Mouse (Mus musculus) urinary bladder, adult 18-20 months (tissue): ENCODE measurements around the gene Olfr159.
A peak's percentile ranks its signal among the peaks of the same experiment; 100 is the strongest.
"Not testable (repeated sequence)": the region's sequence is repeated elsewhere in the genome, so short reads cannot be mapped to it uniquely, and the experiment has no call there.

ENCODE experiments used
- DNase-seq, 2 experiments: peaks; one replicate each; pipeline ENCODE4 v3.0.0; 2022; ENCODE audit warnings: low spot score in 2 of 2, mixed read lengths in 2 of 2

Gene Olfr159

GRCm38 (mm10) chr4:43770909-43771308 lies at the start of gene Olfr159:
TSS of gene Olfr159 (minus strand) at chr4:43771009.
- no peak for DNase-seq

GRCm38 (mm10) chr4:43798936-43799335 lies 28.1 kb upstream of the Olfr159 start:
- no peak for DNase-seq

GRCm38 (mm10) chr4:43795844-43796243 lies 25.0 kb upstream of the Olfr159 start:
- DNase-seq = not testable (repeated sequence)

GRCm38 (mm10) chr4:43795296-43795695 lies 24.5 kb upstream of the Olfr159 start:
- DNase-seq = no peak

GRCm38 (mm10) chr4:43772304-43772703 lies 1.5 kb upstream of the Olfr159 start:
- no peak for DNase-seq

DNA sequence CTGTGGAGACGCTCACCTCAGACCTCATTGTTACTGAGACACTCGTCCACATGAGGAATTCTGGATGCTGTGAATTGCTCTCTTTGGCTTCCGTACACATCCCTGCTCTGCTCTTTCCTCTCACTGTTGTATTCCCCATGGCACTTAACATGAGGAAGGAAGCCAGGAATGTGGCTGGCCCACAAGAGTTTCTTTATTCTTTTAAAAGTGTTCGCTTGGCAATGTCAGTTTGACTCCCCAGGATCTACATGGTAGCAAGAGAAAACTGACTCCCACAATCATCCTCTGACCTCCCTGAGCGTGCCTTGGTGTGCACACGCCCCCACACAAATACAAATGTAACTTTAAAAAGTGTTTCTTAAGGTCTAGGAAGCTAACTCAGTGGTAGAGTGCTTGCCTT lies 817 bp upstream of the Olfr159 start:
- no peak for DNase-seq

DNA sequence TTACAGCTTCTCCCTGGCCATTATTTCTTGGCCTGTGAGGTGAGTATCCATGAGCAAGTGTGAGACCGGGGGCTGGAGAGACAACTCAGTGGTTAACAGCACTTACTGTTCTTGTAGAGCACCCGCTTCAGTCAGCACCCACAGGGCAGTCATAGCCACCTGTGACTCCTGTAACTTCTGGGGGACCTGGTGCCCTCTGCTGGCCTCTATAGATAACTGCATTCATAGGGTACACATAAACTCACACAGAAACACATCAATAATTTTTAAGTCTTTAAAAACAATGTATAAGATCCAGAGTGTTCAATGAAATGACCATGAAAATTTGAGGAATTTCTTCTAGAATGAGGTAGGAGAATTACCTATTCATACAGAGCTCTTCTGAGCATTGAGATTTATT lies 1.4 kb downstream of the Olfr159 start:
- no peak for DNase-seq

DNA sequence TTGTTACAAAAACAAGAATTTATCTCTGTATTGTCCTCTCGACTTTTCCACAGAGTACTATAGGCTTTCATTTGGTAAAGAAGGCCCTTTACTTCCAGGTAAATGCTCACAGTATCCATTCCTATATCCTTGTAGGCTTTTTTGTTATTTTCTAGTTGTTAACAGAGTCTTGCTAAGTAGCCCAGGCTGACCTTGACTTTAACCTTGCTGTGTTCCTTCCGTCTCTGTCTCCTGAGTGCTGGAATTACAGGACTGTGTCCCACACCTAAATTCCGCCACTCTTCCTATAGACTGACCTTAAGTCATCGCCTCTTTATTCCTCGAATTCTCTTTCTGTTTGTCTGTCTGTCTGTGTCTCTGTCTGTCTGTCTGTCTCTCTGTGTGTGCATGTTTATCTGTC lies 2.5 kb downstream of the Olfr159 start:
- DNase-seq = no peak

DNA sequence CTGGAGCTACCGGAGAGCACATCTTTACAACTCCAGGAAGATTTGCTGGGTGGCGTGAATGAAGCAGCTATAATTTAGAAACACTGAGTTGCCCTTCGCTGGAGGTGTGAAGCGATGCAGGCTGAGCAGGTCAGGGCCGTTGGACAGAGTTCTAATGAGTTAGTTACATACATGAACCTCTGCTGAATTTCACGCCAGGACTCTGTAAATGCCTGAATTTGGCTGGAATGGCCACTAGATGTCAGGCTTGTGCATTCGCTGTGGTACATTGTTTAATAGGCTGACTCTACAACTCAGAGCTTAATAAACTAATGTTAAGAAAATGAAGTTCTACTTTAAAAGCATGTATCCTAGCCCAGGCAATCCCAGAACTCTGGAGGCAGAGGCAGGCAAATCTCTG lies 7.4 kb downstream of the Olfr159 start:
- peak; percentile 30 to 33 for DNase-seq

DNA sequence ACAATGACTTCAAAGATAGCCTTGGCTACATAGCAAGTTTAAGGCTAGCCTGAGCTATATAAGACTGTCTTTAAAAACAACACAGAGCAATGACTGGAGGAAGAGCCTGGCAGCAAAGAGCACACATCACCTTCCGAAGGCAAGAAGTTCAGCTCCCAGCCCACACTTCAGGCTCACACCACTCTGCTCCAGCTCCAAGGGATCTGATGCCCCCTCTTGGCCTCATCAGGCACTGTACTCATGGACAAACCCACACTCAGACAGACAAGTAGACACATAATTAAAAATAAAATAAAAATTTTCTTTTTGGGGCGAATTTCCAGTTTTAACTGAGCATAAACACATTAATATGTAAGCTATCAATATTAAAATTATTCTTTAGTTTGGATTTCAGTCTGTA lies 9.5 kb downstream of the Olfr159 start:
- no peak for DNase-seq

GRCm38 (mm10) chr4:43760460-43760859 lies 10.3 kb downstream of the Olfr159 start:
- no peak for DNase-seq

DNA sequence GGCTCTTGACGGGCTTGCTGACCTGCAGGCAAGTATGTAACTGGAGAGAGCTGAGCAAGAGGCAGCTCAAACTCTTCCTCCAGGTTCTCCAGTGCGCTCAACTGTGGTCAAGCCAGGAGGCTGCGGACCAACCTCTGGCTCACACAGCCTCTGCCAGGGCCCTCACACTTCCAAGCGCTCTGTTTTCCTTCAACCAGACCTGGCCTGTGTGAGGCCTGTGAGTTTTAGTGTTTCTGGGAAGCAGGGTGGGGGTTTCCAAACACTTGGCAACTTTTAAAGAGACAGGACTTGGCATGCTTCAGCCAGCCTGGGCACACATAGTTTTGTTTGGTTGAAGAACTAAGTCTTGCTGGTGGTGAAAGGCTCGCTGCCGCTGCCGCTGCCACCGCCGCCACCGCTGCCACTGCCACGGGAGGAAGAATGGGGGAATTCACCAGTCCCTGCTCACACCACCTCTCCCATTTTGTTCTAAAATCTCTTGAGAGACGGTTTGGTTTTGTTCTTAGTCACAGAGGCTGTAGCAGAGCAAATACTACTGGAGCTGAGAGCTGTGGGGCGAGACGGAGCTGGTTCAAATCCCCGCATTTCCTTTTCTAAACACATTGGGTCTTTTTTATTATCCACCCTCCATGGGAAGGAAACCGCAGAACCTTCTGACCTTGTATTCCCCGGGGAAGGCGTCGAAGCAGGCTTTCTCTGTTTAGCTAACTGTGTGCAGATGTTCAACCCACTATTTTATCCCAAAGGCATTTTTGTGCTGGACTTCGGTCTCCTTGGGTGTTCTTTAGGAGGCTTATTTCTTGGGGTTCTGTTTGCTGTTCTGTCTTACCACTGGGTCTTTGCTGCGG lies 11.0 kb downstream of the Olfr159 start:
- DNase-seq = peak in 1 of 2 experiments; percentile 19

GRCm38 (mm10) chr4:43757213-43757612 lies 13.6 kb downstream of the Olfr159 start:
- DNase-seq = no peak

DNA sequence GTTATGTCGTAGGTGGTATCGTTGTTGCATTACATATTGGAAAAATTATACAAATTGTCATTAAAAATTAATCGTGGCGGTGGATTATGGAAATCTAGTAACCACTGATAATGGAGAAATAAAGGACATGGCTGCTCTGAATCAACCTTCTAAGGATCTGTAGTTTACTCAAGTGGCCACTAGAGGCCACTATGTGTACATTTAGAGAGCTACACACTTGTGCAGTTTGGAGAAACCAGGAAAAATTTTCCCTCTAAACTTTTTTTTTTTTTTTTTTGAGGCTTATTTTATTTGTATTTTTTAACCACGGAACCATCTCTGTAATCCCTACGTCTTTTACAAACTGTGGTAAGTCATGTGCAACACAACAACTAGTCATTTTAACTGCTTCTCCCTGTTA lies 25.6 kb downstream of the Olfr159 start:
- no peak for DNase-seq

DNA sequence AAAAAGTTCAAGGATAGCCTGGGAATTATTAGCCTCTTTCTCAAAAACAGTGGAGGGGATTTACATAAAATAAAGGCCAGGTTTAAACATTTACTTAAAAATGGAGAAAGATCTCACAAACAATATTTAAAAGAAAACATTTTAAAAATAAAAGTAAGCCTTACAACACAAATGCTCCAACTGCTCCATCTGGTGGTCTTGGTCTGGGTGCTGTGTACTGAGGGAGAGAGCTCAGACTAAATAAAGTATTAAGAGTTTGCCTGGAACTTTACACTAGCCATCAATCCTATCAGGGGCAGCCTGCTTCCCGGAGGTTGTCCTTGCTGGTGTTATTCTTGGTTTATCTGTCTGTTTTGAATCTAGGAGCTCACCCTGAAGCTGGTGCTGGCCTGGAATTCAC lies 27.7 kb downstream of the Olfr159 start:
- no peak for DNase-seq

- DNase-seq = no peak
Measured at GRCm38 (mm10) chr4:43742637-43743036, 28.2 kb downstream of the Olfr159 start.

GRCm38 (mm10) chr4:43741526-43741925 lies 29.3 kb downstream of the Olfr159 start:
- no peak for DNase-seq

GRCm38 (mm10) chr4:43738989-43739674 lies 31.7 kb downstream of the Olfr159 start:
- DNase-seq = no peak

DNA sequence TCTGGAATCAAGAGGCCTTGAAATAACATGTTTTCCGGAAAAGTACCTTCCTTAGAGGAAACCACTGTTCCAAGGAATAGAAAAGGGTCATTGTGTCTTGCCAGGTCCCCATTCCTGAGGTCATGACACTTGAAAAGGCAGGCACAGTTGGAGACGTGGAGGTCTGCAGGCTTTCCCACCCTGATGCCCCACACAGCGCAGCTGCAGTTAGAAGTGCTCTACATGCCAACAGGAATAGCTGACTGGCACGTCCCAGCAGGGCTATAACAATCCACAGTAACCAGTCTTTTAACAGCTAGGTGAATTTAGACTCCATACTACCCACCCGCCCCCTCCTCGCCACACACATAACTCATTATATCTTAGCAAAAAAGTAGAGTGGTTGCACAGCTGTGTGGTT lies 33.7 kb downstream of the Olfr159 start:
- no peak for DNase-seq

GRCm38 (mm10) chr4:43733186-43733585 lies 37.6 kb downstream of the Olfr159 start:
- no peak for DNase-seq

DNA sequence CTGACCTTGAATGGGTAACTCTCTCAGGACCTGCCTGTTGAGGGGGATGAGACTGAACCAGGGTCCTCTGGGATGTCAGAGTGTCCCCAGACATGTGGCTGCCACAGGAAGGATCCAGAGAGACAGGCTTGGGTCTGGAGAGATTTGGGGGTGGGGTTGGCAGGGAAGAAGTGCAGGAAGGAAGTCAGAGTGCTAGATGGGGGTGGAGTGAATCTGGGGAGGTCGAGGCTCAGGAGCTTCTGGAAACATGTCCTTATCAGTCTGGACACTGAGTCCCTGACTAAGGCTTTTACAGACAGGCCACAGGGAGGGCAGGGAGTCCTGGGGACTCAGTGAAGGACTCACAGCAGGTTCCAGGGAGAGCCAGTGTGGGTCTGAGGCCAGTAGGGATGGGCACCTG lies 38.6 kb downstream of the Olfr159 start:
- DNase-seq = no peak

DNA sequence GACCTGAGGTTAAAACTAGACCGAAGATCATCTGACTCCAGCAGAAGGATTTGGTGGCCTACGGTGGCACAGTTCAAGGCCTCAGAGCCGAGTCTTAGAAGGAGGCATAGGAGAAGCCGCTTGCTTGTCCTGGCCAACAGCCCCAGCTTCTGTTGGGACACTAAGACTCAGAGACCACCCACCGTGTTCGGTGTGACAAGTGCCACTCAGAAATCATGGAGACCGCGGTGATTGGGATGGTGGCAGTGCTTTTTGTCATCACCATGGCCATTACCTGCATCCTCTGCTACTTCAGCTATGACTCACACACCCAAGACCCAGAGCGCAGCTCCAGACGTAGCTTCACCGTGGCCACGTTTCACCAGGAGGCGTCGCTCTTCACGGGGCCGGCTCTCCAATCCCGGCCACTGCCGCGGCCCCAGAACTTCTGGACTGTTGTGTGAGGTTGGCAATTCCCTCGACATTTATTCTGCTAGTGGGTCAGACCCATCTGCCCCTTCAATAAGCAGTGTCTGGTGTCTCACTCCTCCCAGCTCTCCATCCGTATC lies 40.0 kb downstream of the Olfr159 start:
- no peak for DNase-seq
